Mouse (Mus musculus): ENCODE data around the gene Sh3rf1.

- no peak for TF ChIP-seq POLR2A (IDR thresholded peaks at IDR 0.05; ENCODE audit: extremely low read depth, insufficient read depth, low read length)
- no peak for TF ChIP-seq CTCF (IDR thresholded peaks at IDR 0.05; ENCODE audit: extremely low read depth, insufficient read depth, low read length)
Measured at GRCm38 (mm10) chr8:61226632-61227031, 3.0 kb downstream of the Sh3rf1 start.

Data from cortical plate, adult 2 months (tissue).